Mouse (Mus musculus) bone marrow macrophage, adult 2 months (primary cell): ENCODE measurements around the gene Zfp174. TPM values are rescaled to one million over a fixed set of nuclear protein-coding genes. Genes with fewer than 3 reads are reported as not detected.

Experiments
- H3K27ac ChIP-seq: 2 replicates; pipeline ENCODE4 v1.5.1; 2012; ENCODE audit warnings: low read depth, low read length; ENCODE audit not compliant: insufficient read depth
- H3K4me1 ChIP-seq: 2 replicates; pipeline ENCODE4 v1.6.1; 2012; ENCODE audit warnings: low read length; ENCODE audit not compliant: control insufficient read depth, insufficient read depth
- H3K4me3 ChIP-seq: 2 replicates; pipeline ENCODE4 v1.5.1; 2012; ENCODE audit warnings: mild to moderate bottlenecking, low read length, moderate library complexity; ENCODE audit not compliant: insufficient read depth
- CTCF ChIP-seq: IDR thresholded peaks from 2 replicates; pipeline ENCODE4 v1.5.1; 2012; ENCODE audit warnings: low read depth, mild to moderate bottlenecking, low read length, moderate library complexity
- POLR2A ChIP-seq: IDR thresholded peaks from 2 replicates; pipeline ENCODE4 v1.6.1; 2012; ENCODE audit warnings: mild to moderate bottlenecking, low read depth, low read length, borderline replicate concordance
- polyA plus RNA-seq: library from polyadenylated mRNA; stranded (reverse); fragments of >200 nt; gene quantifications from 2 replicates; pipeline ENCODE4 v1.2.4, GENCODE M21; 2012; ENCODE audit not compliant: missing spikeins, insufficient read depth, insufficient read length

Zfp174 gene
- polyA plus RNA-seq, 1 experiment = 1.5 TPM

- Histone ChIP-seq H3K27ac (no peak overlapping the region), H3K4me1 (peaks cover 3% of the 10 kb centered on the region), H3K4me3 (no peak overlapping the region)
- TF ChIP-seq CTCF (no peak), POLR2A (no peak)
Observed at GRCm38 (mm10) chr16:3876346-3876745, 29.3 kb downstream of the Zfp174 start.

- TF ChIP-seq CTCF = no peak
- TF ChIP-seq POLR2A = no peak
- peaks cover 23% of the 10 kb centered on the region for H3K4me1 ChIP-seq
- H3K27ac ChIP-seq = peak within 1 kb of the TSS; percentile 76
- peak within 1 kb of the TSS; percentile 86 for H3K4me3 ChIP-seq
Observed at GRCm38 (mm10) chr16:3884201-3885064, 37.4 kb downstream of the Zfp174 start, which contains the start of the genes Zfp597 and Gm20695. Zfp597 (minus strand) TSS chr16:3884561. Gm20695 (plus strand) TSS chr16:3884648.

- Histone ChIP-seq H3K4me3 (peak overlapping the region; percentile 86), H3K4me1 (peaks cover 23% of the 10 kb centered on the region), H3K27ac (peak overlapping the region; percentile 76)
- TF ChIP-seq CTCF (no peak), POLR2A (no peak)
Observed at GRCm38 (mm10) chr16:3885065-3885670, 38.1 kb downstream of the Zfp174 start.

DNA sequence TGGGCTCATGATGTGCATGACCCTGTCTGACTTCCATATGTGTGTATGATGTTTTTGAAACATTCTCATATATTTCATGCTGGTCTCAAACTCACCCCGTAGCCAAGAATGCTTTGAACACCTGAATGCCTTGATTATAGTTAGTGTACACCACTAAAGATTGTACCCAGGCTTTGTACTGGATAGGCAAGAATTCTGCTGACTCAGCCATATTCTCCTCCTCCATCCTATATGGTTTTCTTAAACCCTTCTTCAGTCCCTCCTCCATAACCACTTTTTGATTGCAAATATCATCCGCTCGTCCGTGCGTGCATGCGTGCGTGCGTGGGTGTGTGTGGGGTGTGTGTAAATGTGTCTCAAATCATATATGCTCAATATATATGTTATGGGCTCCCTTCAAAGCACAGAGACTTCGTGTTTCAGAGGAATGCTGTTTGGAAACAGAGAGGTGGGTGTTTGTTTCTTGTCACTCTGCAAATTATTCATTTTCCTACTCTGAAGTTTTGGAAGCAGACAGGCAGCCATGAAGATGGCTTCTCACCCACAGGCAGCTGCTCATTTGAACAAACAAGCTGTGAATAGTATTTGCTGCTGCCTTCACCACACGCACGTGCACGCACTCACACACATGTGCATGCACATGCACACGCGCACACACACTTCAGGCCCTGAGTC, 44.7 kb downstream of the Zfp174 start:
- Histone ChIP-seq H3K27ac (no peak overlapping the region), H3K4me3 (no peak overlapping the region), H3K4me1 (peaks cover 47% of the 10 kb centered on the region)
- no peak for TF ChIP-seq CTCF
- TF ChIP-seq POLR2A = no peak

DNA sequence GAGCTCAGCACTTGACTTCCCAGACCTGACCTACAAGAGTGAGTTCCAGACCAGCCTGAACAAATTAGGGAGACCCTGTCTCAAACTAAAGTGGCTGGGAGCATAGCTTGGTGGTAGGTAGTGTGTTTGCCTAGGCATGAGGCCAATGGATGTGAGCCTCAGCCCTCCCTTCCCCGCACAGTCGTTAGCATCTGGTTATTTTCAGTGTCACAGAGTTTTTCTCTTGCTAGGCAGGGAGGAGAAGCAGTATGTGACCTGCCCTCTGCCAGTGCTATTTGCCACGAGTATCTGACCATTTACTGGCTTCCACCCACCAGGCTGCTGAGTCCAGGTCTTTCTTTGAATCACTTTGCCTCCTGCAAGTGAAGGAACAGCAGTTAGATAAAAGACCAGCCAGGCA, 46.7 kb downstream of the Zfp174 start:
- TF ChIP-seq POLR2A = no peak
- no peak for TF ChIP-seq CTCF
- peaks cover 37% of the 10 kb centered on the region for H3K4me1 ChIP-seq
- H3K27ac ChIP-seq = peak overlapping the region; percentile 93
- no peak overlapping the region for H3K4me3 ChIP-seq

GRCm38 (mm10) chr16:3895173-3895792, 48.2 kb downstream of the Zfp174 start:
- TF ChIP-seq POLR2A (no peak), CTCF (no peak)
- Histone ChIP-seq H3K27ac (peak overlapping the region; percentile 93), H3K4me1 (peaks cover 37% of the 10 kb centered on the region), H3K4me3 (peak overlapping the region; percentile 54)

- no peak for TF ChIP-seq CTCF
- TF ChIP-seq POLR2A = no peak
- Histone ChIP-seq H3K4me3 (no peak overlapping the region), H3K27ac (peak overlapping the region; percentile 50; the same call in 1 of the 2 replicates), H3K4me1 (peaks cover 34% of the 10 kb centered on the region)
Observed at GRCm38 (mm10) chr16:3896046-3896445, 49.0 kb downstream of the Zfp174 start.

- TF ChIP-seq CTCF (no peak), POLR2A (no peak)
- no peak overlapping the region for H3K4me3 ChIP-seq
- H3K27ac ChIP-seq = no peak overlapping the region
- H3K4me1 ChIP-seq = peaks cover 34% of the 10 kb centered on the region
Observed at GRCm38 (mm10) chr16:3896553-3896952, 49.5 kb downstream of the Zfp174 start.

DNA sequence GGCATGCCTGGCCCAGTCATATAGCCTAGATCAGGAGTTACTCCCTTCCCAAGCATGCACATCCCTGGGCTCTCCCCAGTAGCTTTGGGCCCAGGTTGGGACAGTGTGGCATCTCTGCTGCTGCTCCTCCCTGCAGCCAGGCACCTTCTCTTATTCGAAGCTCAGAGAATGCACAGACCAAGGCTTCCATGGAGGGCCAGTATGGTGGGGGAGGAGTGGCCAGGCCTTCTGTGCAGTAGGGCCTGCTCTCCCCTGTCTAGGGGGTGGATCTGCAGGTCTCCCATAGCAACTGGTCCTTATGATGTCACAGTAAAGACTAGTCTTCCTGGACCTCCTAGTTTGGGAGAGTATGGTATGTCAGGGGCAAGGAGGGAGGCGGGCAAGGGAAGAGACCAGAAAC, 60.4 kb downstream of the Zfp174 start:
- Histone ChIP-seq H3K27ac (no peak overlapping the region), H3K4me1 (peaks cover 10% of the 10 kb centered on the region), H3K4me3 (no peak overlapping the region)
- no peak for TF ChIP-seq CTCF
- TF ChIP-seq POLR2A = no peak

Other genes starting within 250 kb of the Zfp174 start
- gene Mefv, start 129.2 kb upstream of the Zfp174 start, polyA plus RNA-seq = 62.0 and 64.0 TPM in 2 replicates
- gene Zfp263, start 103.2 kb upstream of the Zfp174 start, polyA plus RNA-seq = 81.0 and 85.1 TPM in 2 replicates
- gene Olfr15, start 16.4 kb upstream of the Zfp174 start, polyA plus RNA-seq = not detected in 2 replicates
- 100 and 102 TPM in 2 replicates for gene Naa60, start 25.1 kb downstream of the Zfp174 start, polyA plus RNA-seq
- 7.6 and 9.9 TPM in 2 replicates for gene Zfp597, start 37.3 kb downstream of the Zfp174 start, polyA plus RNA-seq
- 1.0 TPM in 1 of 2 replicates, not detected in the other for gene Gm20695, start 37.4 kb downstream of the Zfp174 start, polyA plus RNA-seq
- 3.1 and 3.6 TPM in 2 replicates for gene 1700037C18Rik, start 61.4 kb downstream of the Zfp174 start, polyA plus RNA-seq
- gene Cluap1, start 61.5 kb downstream of the Zfp174 start, polyA plus RNA-seq = 13.7 and 18.5 TPM in 2 replicates
- 5.6 and 5.7 TPM in 2 replicates for gene Nlrc3, start 129.4 kb downstream of the Zfp174 start, polyA plus RNA-seq
- 12.8 and 19.0 TPM in 2 replicates for gene Slx4, start 156.5 kb downstream of the Zfp174 start, polyA plus RNA-seq
- gene Dnase1, start 189.7 kb downstream of the Zfp174 start, polyA plus RNA-seq = not detected in 2 replicates
- 34.4 and 35.4 TPM in 2 replicates for gene Trap1, start 230.6 kb downstream of the Zfp174 start, polyA plus RNA-seq